Mouse (Mus musculus) hindbrain, embryonic 10.5 days (tissue): ENCODE data around the gene Snhg11. TPM values are rescaled to one million over a fixed set of nuclear protein-coding genes. Genes with fewer than 3 reads are reported as not detected.
A peak's percentile ranks its signal among the peaks of the same experiment; 100 is the strongest.

Experiments
- DNase-seq: peaks from one replicate; pipeline ENCODE4 v3.0.0-alpha.2; 2017; ENCODE audit warnings: low spot score
- H3K27ac ChIP-seq: fragments of 300-500 bp; sonication (generic); 2 replicates; pipeline ENCODE4 v1.5.1; 2016; ENCODE audit warnings: mild to moderate bottlenecking, moderate library complexity
- H3K27me3 ChIP-seq: fragments of 300-500 bp; sonication (generic); 2 replicates; pipeline ENCODE4 v1.6.1; 2016; ENCODE audit warnings: mild to moderate bottlenecking; ENCODE audit not compliant: poor library complexity, insufficient read depth, severe bottlenecking
- H3K36me3 ChIP-seq: fragments of 300-500 bp; sonication (generic); 2 replicates; pipeline ENCODE4 v1.6.1; 2016; ENCODE audit warnings: mild to moderate bottlenecking, moderate library complexity
- H3K4me1 ChIP-seq: fragments of 300-500 bp; sonication (generic); replicated peaks from 2 replicates; pipeline ENCODE4 v1.6.1; 2016; ENCODE audit warnings: mild to moderate bottlenecking
- H3K4me3 ChIP-seq: fragments of 300-500 bp; sonication (generic); 2 replicates; pipeline ENCODE4 v1.5.1; 2016; ENCODE audit warnings: mild to moderate bottlenecking, moderate library complexity
- H3K9me3 ChIP-seq: fragments of 300-500 bp; sonication (generic); 2 replicates; pipeline ENCODE4 v1.6.1; 2016; ENCODE audit warnings: mild to moderate bottlenecking, moderate library complexity
- WGBS: fragments of 180-500 bp; shearing (Covaris S2); methylation state at CpG from one replicate; pipeline ENCODE4 v1.1.7; 2016; 5-methylcytosine and 5-hydroxymethylcytosine counted together
- polyA plus RNA-seq: library from polyadenylated mRNA; unstranded; fragments of >200 nt; fragmentation: Nextera tagmentation; extraction: Ambion mirVana; gene quantifications from 2 replicates; pipeline ENCODE4 v1.2.1, GENCODE M21; 2016

Snhg11 gene
- polyA plus RNA-seq, 1 experiment from 2014 or later = 88.9 TPM

DNA sequence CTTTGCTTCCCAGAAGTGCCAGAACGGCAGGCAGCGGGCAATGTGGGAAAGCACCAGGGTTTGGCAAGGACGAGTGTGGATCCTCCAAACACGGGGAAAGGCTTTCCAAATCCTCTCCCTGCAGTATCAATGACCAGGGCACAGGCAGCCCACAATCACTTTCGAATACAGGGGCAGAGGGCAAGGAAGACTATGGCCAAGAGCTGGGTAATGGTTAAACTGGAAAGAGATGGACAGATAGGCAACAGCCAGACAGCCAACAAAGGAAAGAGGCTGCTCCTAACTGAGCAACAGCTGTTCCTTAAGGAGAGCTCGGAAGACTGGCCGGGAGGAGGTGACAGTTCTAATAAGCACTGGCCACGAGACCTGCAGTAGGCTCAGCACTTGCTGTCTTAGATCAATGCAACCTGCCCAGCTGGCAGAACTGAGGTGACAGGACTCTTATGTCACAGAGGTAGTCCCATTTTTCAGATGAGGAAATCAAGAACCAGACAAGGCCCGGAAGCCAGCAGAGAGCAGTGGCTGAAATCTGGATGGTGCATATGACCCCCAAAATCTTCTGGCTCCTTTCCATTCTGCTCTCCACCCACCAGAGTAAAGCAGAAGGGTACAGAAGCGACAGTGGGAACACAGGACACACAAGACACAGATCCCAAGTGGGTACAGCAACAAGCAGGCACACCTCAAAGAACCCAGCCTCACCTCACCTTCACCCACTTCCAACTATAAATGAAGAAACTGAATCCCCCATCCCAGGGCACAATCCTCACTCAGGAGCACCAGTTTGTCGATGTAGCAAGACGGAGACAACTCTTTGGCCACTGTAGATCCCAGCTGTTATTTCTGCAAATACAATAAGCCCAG is 15.4 kb upstream of the Snhg11 start:
- Histone ChIP-seq H3K27me3 (peaks cover 1% of the 10 kb centered on the region; the same call in 1 of the 2 replicates), H3K4me1 (peaks cover 27% of the 10 kb centered on the region), H3K27ac (peak overlapping the region; percentile 95), H3K4me3 (peak overlapping the region; percentile 84), H3K36me3 (peaks cover 55% of the 10 kb centered on the region), H3K9me3 (no peaks in the 10 kb centered on the region)
- DNase-seq = no peak
- WGBS = 77% methylated on average over 12 of the region's 12 CpGs

DNA sequence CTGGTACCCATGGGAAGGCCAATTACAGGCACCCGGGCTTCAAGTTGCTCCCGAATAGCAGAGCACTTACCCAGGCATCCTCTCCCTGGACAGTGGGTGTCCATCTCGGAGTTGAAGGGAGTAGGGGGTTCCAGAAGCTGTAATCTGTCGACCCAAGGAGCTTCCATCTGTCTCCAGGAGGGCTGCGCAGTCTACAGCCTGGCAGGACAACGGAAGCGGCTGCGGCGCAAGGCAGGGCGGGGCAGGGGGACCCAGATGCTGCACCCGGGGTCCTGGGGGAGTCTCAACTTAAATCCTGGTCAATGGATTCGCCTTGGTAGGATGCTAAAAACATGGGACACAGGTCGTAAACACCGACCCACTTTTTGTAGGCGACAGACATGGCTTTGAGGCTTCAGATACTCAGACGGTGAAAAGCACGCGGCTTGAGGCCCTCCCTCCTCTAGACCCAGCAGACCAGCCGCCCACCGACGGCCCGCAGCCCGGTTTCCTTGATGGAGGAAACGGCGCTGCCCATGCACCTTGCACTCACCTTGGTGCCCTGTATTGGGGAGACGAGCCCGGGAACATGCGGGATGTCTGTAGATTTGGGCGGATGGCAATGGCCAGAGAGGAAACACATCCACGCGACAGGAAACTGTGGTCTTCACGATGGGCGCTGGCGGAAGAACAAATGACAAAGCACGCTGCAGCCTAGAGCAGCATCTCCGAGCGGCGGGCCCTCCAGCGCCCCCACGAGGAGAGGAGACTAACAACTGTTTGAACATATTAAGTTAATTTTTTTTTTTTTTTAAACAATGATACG is 14.4 kb upstream of the Snhg11 start:
- H3K4me1 ChIP-seq = peaks cover 27% of the 10 kb centered on the region
- peak; percentile 90 for DNase-seq
- under 1% methylated on average over 41 of the region's 41 CpGs for WGBS
- peak overlapping the region; percentile 95 for H3K27ac ChIP-seq
- no peaks in the 10 kb centered on the region for H3K9me3 ChIP-seq
- H3K27me3 ChIP-seq = peaks cover 3% of the 10 kb centered on the region; the same call in 1 of the 2 replicates
- H3K36me3 ChIP-seq = peaks cover 44% of the 10 kb centered on the region
- peak overlapping the region; percentile 84 for H3K4me3 ChIP-seq

GRCm38 (mm10) chr2:158361678-158362320 is 13.6 kb upstream of the Snhg11 start:
- H3K9me3 ChIP-seq = no peaks in the 10 kb centered on the region
- peaks cover 37% of the 10 kb centered on the region for H3K36me3 ChIP-seq
- DNase-seq = no peak
- peaks cover 27% of the 10 kb centered on the region for H3K4me1 ChIP-seq
- H3K27me3 ChIP-seq = peaks cover 3% of the 10 kb centered on the region; the same call in 1 of the 2 replicates
- 38% methylated on average over 8 of the region's 8 CpGs for WGBS
- peak overlapping the region; percentile 95 for H3K27ac ChIP-seq
- H3K4me3 ChIP-seq = peak overlapping the region; percentile 84

DNA sequence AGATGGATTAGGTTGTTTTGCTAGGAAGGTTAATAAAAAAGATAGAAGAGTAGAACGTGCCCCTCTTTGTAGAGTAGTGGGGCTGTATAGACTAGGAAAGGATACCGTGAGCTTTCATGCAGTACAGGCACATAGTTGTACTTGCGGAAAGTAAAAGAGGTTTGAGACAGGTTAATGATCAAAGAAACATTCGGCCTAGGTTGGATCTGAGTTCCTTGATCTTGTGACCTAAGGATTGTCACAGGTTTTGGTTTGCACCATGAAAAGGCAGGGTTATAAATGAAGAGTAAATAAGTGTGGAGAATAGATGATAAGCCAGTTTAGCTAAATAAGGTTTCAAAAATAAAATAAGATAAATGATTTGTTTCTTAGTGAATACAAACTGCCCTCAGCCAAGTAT is 11.3 kb upstream of the Snhg11 start:
- Histone ChIP-seq H3K4me1 (peaks cover 15% of the 10 kb centered on the region), H3K9me3 (no peaks in the 10 kb centered on the region), H3K4me3 (no peak overlapping the region), H3K27me3 (peaks cover 3% of the 10 kb centered on the region; the same call in 1 of the 2 replicates), H3K36me3 (peaks cover 13% of the 10 kb centered on the region), H3K27ac (no peak overlapping the region)
- whole genome bisulfite sequencing = 87% methylated on average over 4 of the region's 4 CpGs
- no peak for DNase-seq

DNA sequence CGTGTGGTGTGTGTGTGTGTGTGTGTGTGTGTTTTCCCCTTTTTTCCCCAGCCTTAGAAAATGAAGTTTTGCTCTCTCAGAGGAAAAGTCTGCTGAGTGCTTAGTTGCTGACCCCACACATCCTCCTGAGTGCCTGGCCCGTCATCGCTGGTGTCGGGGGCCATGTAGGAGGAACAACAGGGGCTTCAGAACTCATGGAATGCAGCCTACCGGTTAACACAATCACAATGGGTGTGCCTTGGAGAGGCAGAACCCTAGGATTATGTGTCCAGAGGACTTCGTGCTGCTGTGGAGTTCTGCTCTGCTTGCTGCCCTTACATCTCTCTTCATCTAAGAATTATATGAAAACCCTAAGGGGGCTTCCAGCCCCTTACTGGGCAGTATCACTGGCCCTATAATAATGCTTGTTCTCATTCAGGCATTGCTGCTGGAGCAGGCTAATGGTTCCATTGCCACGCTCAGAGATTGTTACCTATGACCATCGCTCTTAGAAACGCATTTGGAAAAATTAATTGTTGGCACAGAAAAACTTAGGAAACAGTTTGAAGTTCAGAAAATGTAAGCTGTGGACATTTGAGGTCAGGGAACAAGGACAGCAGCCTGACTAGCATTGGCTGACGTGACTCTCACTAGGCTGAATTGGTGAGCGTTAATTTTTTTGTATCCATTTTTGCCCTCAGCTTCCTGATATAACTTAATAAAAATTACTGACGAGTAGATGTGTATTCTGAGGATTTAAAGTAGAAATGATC is 10.2 kb upstream of the Snhg11 start:
- Histone ChIP-seq H3K4me3 (no peak overlapping the region), H3K9me3 (no peaks in the 10 kb centered on the region), H3K27me3 (peaks cover 3% of the 10 kb centered on the region; the same call in 1 of the 2 replicates), H3K27ac (no peak overlapping the region), H3K4me1 (peaks cover 7% of the 10 kb centered on the region), H3K36me3 (peaks cover 2% of the 10 kb centered on the region)
- DNase-seq = no peak
- WGBS = 72% methylated on average over 12 of the region's 12 CpGs

DNA sequence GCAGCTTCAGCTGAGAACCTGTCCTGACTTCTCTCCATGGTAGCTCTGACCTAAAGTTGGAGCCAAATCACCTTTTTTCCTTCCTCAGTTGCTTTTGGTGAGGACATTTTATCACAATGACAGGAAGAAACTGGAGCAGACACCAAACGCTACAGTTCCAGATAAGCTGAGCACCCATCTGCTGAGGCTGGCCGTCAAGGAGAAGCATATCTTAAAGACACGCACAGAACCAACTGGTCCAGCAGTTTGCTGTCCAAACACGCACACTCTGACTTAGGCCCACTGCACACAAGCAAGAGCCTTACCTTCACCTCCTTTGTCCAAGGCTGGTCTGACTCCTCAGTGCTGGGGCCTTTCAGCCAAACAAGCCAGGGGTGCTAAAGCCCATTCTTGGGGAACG is 7.8 kb upstream of the Snhg11 start:
- no peak for DNase-seq
- Histone ChIP-seq H3K4me1 (peaks cover 6% of the 10 kb centered on the region), H3K36me3 (no peaks in the 10 kb centered on the region), H3K27me3 (peaks cover 3% of the 10 kb centered on the region; the same call in 1 of the 2 replicates), H3K9me3 (no peaks in the 10 kb centered on the region), H3K4me3 (no peak overlapping the region), H3K27ac (no peak overlapping the region)
- WGBS = 92% methylated on average over 5 of the region's 5 CpGs

- Histone ChIP-seq H3K4me3 (no peak overlapping the region), H3K36me3 (no peaks in the 10 kb centered on the region), H3K4me1 (peaks cover 6% of the 10 kb centered on the region), H3K9me3 (no peaks in the 10 kb centered on the region), H3K27me3 (peaks cover 9% of the 10 kb centered on the region), H3K27ac (no peak overlapping the region)
- no peak for DNase-seq
- 92% methylated on average over 8 of the region's 8 CpGs for WGBS
These were observed 7.1 kb upstream of the Snhg11 start for GRCm38 (mm10) chr2:158368313-158368712.

DNA sequence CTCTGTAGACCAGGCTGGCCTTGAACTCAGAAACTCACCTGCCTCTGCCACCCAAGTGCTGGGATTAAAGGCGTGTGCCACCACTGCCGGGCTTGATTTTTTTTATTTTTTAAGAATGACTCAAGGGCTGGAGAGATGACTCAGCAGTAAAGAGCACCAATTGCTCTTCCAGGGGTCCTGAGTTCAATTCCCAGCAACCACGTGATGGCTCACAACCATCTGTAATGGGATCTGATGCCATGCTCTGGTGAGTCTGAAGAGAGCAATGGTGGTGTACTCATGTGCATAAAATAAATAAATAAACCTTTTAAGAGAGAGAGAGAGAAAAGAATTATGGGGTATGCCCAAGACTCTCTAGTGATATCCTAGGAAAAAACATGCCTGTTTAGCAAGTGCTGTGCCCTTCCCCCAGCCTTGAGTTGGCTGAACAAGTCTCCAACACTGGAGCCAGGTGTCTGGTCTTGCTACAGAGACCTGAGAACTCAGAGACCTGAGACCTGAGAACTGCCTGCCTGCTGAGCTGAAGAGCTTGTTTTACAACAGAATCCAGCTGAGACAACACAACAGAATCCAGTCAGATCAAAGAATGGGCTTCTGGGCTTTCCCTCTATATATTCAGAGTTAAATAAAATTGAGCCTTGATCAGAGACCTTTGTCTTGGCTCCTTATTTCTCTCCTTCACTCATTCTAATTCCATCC is 5.8 kb upstream of the Snhg11 start:
- H3K36me3 ChIP-seq = no peaks in the 10 kb centered on the region
- WGBS = 76% methylated on average over 3 of the region's 3 CpGs
- peaks cover 6% of the 10 kb centered on the region for H3K4me1 ChIP-seq
- no peaks in the 10 kb centered on the region for H3K9me3 ChIP-seq
- H3K27ac ChIP-seq = no peak overlapping the region
- H3K4me3 ChIP-seq = no peak overlapping the region
- DNase-seq = no peak
- H3K27me3 ChIP-seq = peaks cover 20% of the 10 kb centered on the region

GRCm38 (mm10) chr2:158370173-158370550 is 5.3 kb upstream of the Snhg11 start:
- peaks cover 18% of the 10 kb centered on the region for H3K27me3 ChIP-seq
- H3K36me3 ChIP-seq = no peaks in the 10 kb centered on the region
- no peak for DNase-seq
- no peak overlapping the region for H3K27ac ChIP-seq
- H3K4me3 ChIP-seq = no peak overlapping the region
- H3K4me1 ChIP-seq = peaks cover 9% of the 10 kb centered on the region
- no peaks in the 10 kb centered on the region for H3K9me3 ChIP-seq
- WGBS = 5% methylated on average over 5 of the region's 5 CpGs

DNA sequence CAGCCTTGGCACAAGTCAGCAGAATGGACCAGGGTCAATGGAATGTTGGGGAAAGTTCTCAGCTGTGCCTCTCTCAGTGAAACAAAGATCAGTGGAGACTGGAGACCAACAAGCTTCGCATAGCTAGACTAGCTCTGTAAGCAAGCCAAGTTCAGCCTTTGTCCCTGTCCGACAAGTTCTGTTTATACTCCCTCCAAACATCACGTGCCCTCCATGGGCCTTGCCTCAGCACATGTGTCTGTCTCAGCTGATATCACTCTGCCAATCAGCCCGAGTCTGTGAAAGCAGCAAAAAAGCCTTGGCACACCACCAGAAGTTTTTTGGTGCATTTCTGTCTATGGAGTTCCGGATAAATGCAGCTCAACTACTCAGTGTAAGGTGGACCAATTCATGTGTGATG is 2.4 kb upstream of the Snhg11 start:
- Histone ChIP-seq H3K4me3 (no peak overlapping the region), H3K4me1 (peaks cover 25% of the 10 kb centered on the region), H3K9me3 (no peaks in the 10 kb centered on the region), H3K36me3 (no peaks in the 10 kb centered on the region), H3K27ac (no peak overlapping the region), H3K27me3 (peaks cover 36% of the 10 kb centered on the region)
- no peak for DNase-seq
- WGBS = 78% methylated on average over 5 of the region's 5 CpGs

- H3K9me3 ChIP-seq = no peaks in the 10 kb centered on the region
- DNase-seq = no peak
- WGBS = 65% methylated on average over 7 of the region's 7 CpGs
These were observed 1.9 kb upstream of the Snhg11 start for GRCm38 (mm10) chr2:158373516-158373915.

More at GRCm38 (mm10) chr2:158373516-158373915, 1.9 kb upstream of the Snhg11 start:
- Histone ChIP-seq H3K27ac (no peak overlapping the region), H3K4me1 (peaks cover 25% of the 10 kb centered on the region), H3K4me3 (no peak overlapping the region), H3K36me3 (no peaks in the 10 kb centered on the region), H3K27me3 (peaks cover 38% of the 10 kb centered on the region)
